Mouse (Mus musculus): ENCODE results near the gene Ggct. TPM values are rescaled to one million over a fixed set of nuclear protein-coding genes. Genes with fewer than 3 reads are reported as not detected.

The Ggct gene
- polyA plus RNA-seq, 1 experiment from 2014 or later: 9.2 TPM

- Histone ChIP-seq H3K4me3 (ENCODE audit: low read depth, low read length) (no peak overlapping the region), H3K27ac (ENCODE audit: low read depth) (no peak overlapping the region), H3K27me3 (ENCODE audit: insufficient read depth, low read length) (no peaks in the 10 kb centered on the region), H3K4me1 (ENCODE audit: insufficient read depth) (no peaks in the 10 kb centered on the region), H3K9me3 (ENCODE audit: low read length) (no peaks in the 10 kb centered on the region), H3K4me2 (ENCODE audit: low read depth, low read length) (no peak overlapping the region), H3K9ac (replicated peaks) (no peak overlapping the region), H3K36me3 (replicated peaks; ENCODE audit: insufficient read depth, low read length) (no peaks in the 10 kb centered on the region)
- ATAC-seq (no peak), DNase-seq (no peak)
- TF ChIP-seq EP300 (IDR thresholded peaks at IDR 0.05; ENCODE audit: low read depth): no peak
- no peak for TF ChIP-seq CTCF (IDR thresholded peaks at IDR 0.05; ENCODE audit: low read depth)
- WGBS (ENCODE audit: insufficient replicate concordance): 61% methylated on average over 4 of the region's 4 CpGs
These were observed 9.7 kb upstream of the Ggct start for GRCm38 (mm10) chr6:55002438-55002837.

- Histone ChIP-seq H3K4me1 (ENCODE audit: insufficient read depth) (no peaks in the 10 kb centered on the region), H3K9me3 (ENCODE audit: low read length) (no peaks in the 10 kb centered on the region), H3K4me2 (ENCODE audit: low read depth, low read length) (no peak overlapping the region), H3K36me3 (replicated peaks; ENCODE audit: insufficient read depth, low read length) (no peaks in the 10 kb centered on the region), H3K27me3 (ENCODE audit: insufficient read depth, low read length) (no peaks in the 10 kb centered on the region), H3K4me3 (ENCODE audit: low read depth, low read length) (no peak overlapping the region), H3K27ac (ENCODE audit: low read depth) (no peak overlapping the region), H3K9ac (replicated peaks) (no peak overlapping the region)
- 57% methylated on average over 4 of the region's 4 CpGs for WGBS (ENCODE audit: insufficient replicate concordance)
- DNase-seq (no peak), ATAC-seq (no peak)
- TF ChIP-seq CTCF (IDR thresholded peaks at IDR 0.05; ENCODE audit: low read depth) (no peak), EP300 (IDR thresholded peaks at IDR 0.05; ENCODE audit: low read depth) (no peak)
These were observed 8.6 kb upstream of the Ggct start for GRCm38 (mm10) chr6:55001320-55001719.

- H3K27ac ChIP-seq (ENCODE audit: low read depth): no peak overlapping the region
- H3K27me3 ChIP-seq (ENCODE audit: insufficient read depth, low read length): no peaks in the 10 kb centered on the region
- WGBS (ENCODE audit: insufficient replicate concordance): 73% methylated on average over 6 of the region's 6 CpGs
- H3K9me3 ChIP-seq (ENCODE audit: low read length): no peaks in the 10 kb centered on the region
- H3K9ac ChIP-seq (replicated peaks): no peak overlapping the region
- TF ChIP-seq EP300 (IDR thresholded peaks at IDR 0.05; ENCODE audit: low read depth): no peak
- TF ChIP-seq CTCF (IDR thresholded peaks at IDR 0.05; ENCODE audit: low read depth): no peak
- H3K4me3 ChIP-seq (ENCODE audit: low read depth, low read length): no peak overlapping the region
- H3K4me1 ChIP-seq (ENCODE audit: insufficient read depth): peaks cover 4% of the 10 kb centered on the region
- H3K36me3 ChIP-seq (replicated peaks; ENCODE audit: insufficient read depth, low read length): no peaks in the 10 kb centered on the region
- H3K4me2 ChIP-seq (ENCODE audit: low read depth, low read length): no peak overlapping the region
- ATAC-seq (no peak), DNase-seq (no peak)
These were observed 5.0 kb upstream of the Ggct start for GRCm38 (mm10) chr6:54997726-54998125.

- 81% methylated on average over 3 of the region's 3 CpGs for WGBS (ENCODE audit: insufficient replicate concordance)
- no peak overlapping the region for H3K4me3 ChIP-seq (ENCODE audit: low read depth, low read length)
- no peak overlapping the region for H3K27ac ChIP-seq (ENCODE audit: low read depth)
- TF ChIP-seq EP300 (IDR thresholded peaks at IDR 0.05; ENCODE audit: low read depth): no peak
- no peak for TF ChIP-seq CTCF (IDR thresholded peaks at IDR 0.05; ENCODE audit: low read depth)
- ATAC-seq (no peak), DNase-seq (no peak)
- no peaks in the 10 kb centered on the region for H3K9me3 ChIP-seq (ENCODE audit: low read length)
- peaks cover 16% of the 10 kb centered on the region for H3K4me1 ChIP-seq (ENCODE audit: insufficient read depth)
- H3K4me2 ChIP-seq (ENCODE audit: low read depth, low read length): no peak overlapping the region
- H3K9ac ChIP-seq (replicated peaks): no peak overlapping the region
- H3K27me3 ChIP-seq (ENCODE audit: insufficient read depth, low read length): no peaks in the 10 kb centered on the region
- H3K36me3 ChIP-seq (replicated peaks; ENCODE audit: insufficient read depth, low read length): no peaks in the 10 kb centered on the region
These were observed 3.6 kb upstream of the Ggct start for GRCm38 (mm10) chr6:54996361-54996760.

GRCm38 (mm10) chr6:54992141-54992540 is 609 bp downstream of the Ggct start:
- Histone ChIP-seq H3K27ac (ENCODE audit: low read depth) (peak overlapping the region; percentile 69), H3K36me3 (replicated peaks; ENCODE audit: insufficient read depth, low read length) (no peaks in the 10 kb centered on the region), H3K9me3 (ENCODE audit: low read length) (no peaks in the 10 kb centered on the region), H3K9ac (replicated peaks) (peak overlapping the region; percentile 61), H3K4me2 (ENCODE audit: low read depth, low read length) (peak overlapping the region; percentile 97), H3K4me3 (ENCODE audit: low read depth, low read length) (peak overlapping the region; percentile 54), H3K27me3 (ENCODE audit: insufficient read depth, low read length) (no peaks in the 10 kb centered on the region), H3K4me1 (ENCODE audit: insufficient read depth) (peaks cover 20% of the 10 kb centered on the region)
- WGBS (ENCODE audit: insufficient replicate concordance): under 1% methylated on average over 7 of the region's 7 CpGs
- ATAC-seq: no peak
- no peak for DNase-seq
- TF ChIP-seq CTCF (IDR thresholded peaks at IDR 0.05; ENCODE audit: low read depth) (no peak), EP300 (IDR thresholded peaks at IDR 0.05; ENCODE audit: low read depth) (no peak)

- Histone ChIP-seq H3K4me2 (ENCODE audit: low read depth, low read length) (no peak overlapping the region), H3K36me3 (replicated peaks; ENCODE audit: insufficient read depth, low read length) (no peaks in the 10 kb centered on the region), H3K9ac (replicated peaks) (no peak overlapping the region), H3K4me3 (ENCODE audit: low read depth, low read length) (no peak overlapping the region), H3K4me1 (ENCODE audit: insufficient read depth) (peaks cover 20% of the 10 kb centered on the region), H3K27ac (ENCODE audit: low read depth) (no peak overlapping the region), H3K27me3 (ENCODE audit: insufficient read depth, low read length) (no peaks in the 10 kb centered on the region), H3K9me3 (ENCODE audit: low read length) (no peaks in the 10 kb centered on the region)
- DNase-seq (no peak), ATAC-seq (no peak)
- WGBS (ENCODE audit: insufficient replicate concordance): 47% methylated on average over 2 of the region's 2 CpGs
- TF ChIP-seq CTCF (IDR thresholded peaks at IDR 0.05; ENCODE audit: low read depth): no peak
- no peak for TF ChIP-seq EP300 (IDR thresholded peaks at IDR 0.05; ENCODE audit: low read depth)
These were observed 1.6 kb downstream of the Ggct start for GRCm38 (mm10) chr6:54991189-54991588.

GRCm38 (mm10) chr6:54988141-54988540 is 4.6 kb downstream of the Ggct start:
- Histone ChIP-seq H3K27ac (ENCODE audit: low read depth) (no peak overlapping the region), H3K27me3 (ENCODE audit: insufficient read depth, low read length) (no peaks in the 10 kb centered on the region), H3K9ac (replicated peaks) (no peak overlapping the region), H3K4me3 (ENCODE audit: low read depth, low read length) (no peak overlapping the region), H3K4me2 (ENCODE audit: low read depth, low read length) (no peak overlapping the region), H3K36me3 (replicated peaks; ENCODE audit: insufficient read depth, low read length) (no peaks in the 10 kb centered on the region), H3K4me1 (ENCODE audit: insufficient read depth) (peaks cover 17% of the 10 kb centered on the region), H3K9me3 (ENCODE audit: low read length) (no peaks in the 10 kb centered on the region)
- WGBS (ENCODE audit: insufficient replicate concordance): 83% methylated on average over 6 of the region's 6 CpGs
- DNase-seq: no peak
- TF ChIP-seq EP300 (IDR thresholded peaks at IDR 0.05; ENCODE audit: low read depth): no peak
- TF ChIP-seq CTCF (IDR thresholded peaks at IDR 0.05; ENCODE audit: low read depth): no peak
- no peak for ATAC-seq
